Mouse (Mus musculus) kidney, postnatal 14 days (tissue): Measurements from ENCODE around the gene Fpr2.
"Not testable (repeated sequence)": the region's sequence is repeated elsewhere in the genome, so short reads cannot be mapped to it uniquely, and the experiment has no call there.

Experiments used
- DNase-seq: peaks from one replicate; pipeline ENCODE4 v3.0.0; 2022; ENCODE audit warnings: mixed read lengths

The Fpr2 gene

DNA sequence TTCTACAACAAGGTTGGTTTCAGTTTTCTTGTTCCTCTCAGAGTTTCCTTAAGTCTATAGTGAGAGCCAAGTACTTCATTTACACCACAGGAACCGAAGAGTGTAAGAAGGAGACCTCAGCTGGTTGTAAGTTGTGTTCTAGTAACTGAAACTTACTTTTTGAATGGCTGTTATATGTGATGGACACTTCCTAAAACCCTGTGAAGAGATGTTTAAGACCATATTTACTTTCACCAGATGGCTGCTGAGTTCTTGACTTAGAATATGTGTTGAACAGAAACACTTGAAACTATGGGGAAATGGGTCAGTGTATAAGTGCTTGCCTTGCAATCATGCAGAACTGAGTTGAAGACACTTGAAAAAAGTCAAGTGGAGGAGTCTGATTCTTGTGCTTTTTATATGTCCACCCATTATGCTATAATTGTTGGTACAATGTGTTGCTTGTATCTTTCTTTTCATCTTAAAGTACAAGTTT is at the start of gene Fpr2, which contains the start of gene Fpr3:
Gene Fpr2 (plus strand): TSS at position 51 of the 475 bp plus-strand sequence.
Gene Fpr3 (plus strand): TSS at position 79 of the 475 bp plus-strand sequence.
- DNase-seq = no peak

DNA sequence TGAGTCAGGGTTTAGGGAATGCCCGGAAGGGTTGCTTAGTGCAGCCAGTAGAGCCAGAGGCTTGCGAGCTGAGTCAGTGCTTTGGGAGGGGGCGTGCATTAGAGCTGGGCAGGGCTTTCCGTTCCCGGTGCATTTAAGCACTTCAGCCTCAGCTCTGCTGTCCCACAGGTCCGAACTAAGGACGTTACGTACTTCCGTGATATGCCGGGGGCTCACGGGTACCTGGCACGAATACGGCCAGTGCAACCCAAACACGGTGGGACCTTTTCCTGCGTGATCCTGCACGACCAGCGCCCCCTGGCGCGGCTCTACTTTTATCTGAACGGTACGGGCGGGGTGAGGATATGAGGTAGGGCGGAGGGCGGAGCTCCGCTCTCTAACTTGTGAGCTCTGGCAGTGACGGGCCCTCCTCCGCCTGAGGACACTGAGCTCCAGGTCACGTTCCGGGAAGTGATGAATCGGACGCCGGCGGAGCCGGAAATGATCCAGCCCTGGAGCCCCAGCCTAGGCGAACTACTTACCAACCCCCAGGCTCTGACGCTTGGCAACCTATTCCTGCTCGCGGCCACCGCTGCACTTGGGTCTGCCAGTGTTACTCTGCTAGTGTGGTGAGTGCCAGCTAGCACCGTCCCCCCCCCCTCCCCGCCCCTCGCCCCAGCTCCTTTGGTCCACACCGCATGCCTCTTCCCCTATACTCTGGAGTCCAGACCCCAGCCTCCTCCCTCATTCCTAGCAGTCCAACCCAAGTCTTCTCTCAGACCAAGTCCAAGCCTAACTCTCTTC is 49.5 kb upstream of the Fpr2 start:
- DNase-seq = peak; percentile 98

DNA sequence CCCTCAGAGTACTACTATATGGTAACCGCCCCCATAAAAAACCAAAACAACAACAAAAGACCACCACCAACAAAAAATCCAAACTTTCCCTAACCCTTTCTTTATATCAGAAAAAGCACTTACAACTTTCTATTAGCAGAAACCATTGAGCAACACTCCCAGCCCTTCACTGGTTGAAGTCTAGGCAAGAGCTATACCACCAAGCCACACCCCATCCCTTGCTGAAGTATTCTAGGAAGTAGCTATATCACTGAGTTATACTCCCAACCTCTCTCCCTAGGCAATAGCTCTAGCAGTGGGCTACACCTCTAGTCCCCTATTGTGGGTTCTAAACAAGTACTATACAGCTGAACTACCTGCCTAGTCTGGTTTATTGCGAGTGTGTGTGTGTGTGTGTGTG is 48.3 kb upstream of the Fpr2 start:
- no peak for DNase-seq

DNA sequence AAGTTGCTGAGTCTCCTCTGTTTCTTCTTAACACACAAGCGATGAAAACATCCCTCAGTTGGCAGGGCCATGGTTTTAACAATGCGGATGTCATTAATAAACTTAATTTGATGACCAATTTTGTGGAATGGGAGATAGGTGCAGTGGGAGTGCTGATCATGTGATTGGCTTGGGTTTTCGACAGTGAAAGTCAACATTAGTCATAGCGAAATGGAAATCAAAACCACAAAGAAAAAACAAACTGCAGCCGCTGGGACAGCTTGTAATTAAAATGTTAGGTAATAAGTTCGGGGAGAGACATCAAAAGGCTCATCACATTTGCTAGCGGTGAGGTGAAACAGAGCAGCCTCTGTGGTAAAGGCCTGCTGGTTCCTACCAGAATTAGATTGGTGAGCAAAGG is 46.8 kb upstream of the Fpr2 start:
- DNase-seq = no peak

DNA sequence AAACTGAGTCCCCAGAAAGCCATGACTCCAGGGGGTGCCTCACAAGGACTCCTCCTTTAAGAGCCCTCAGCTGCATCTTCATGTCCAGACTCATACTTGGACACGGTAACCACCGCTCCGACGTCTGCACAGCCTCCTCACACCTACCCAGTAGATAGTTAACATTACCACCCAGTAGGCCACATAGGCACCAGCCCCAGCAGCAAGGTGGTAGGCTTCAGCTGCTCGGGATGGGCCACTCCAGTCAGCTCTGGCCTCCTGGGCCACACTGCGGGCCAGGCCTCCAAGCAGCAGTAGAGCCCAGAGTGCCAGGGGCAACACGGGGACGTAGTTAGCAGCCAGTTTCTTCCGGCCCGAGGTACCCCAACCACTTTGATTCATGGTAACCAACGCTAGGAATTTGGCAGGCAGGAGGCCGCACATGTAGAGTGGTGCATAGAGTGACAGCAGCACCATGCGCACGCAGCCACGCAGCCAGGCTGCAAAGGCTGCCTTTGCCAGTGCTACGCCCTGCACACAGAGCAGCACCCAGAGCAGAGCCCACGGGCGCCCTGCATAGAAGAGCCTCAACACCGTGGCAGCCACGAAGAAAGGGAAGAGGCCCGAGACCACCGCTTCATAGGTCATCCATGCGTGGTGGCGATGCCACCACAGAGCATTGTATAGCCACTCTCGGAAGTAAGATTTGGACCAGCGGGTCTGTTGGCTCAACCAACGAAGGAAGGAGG is 43.9 kb upstream of the Fpr2 start:
- DNase-seq = no peak

DNA sequence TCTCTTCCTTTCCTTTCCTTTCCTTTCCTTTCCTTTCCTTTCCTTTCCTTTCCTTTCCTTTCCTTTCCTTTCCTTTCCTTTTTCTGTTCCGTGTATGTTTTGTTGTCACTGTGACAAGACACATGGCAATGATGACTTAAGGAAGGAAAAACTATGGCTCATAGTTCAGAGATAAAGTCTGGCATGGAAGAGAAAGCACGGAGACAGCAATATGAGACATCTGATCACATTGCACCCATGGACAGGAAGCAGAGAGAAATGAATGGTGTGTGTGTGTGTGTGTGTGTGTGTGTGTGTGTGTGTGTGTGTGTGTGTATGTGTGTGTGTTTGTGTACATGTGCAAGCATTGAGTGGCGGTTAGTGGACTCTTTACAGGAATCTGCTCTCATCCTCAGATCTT is 43.0 kb upstream of the Fpr2 start:
- not testable (repeated sequence) for DNase-seq

DNA sequence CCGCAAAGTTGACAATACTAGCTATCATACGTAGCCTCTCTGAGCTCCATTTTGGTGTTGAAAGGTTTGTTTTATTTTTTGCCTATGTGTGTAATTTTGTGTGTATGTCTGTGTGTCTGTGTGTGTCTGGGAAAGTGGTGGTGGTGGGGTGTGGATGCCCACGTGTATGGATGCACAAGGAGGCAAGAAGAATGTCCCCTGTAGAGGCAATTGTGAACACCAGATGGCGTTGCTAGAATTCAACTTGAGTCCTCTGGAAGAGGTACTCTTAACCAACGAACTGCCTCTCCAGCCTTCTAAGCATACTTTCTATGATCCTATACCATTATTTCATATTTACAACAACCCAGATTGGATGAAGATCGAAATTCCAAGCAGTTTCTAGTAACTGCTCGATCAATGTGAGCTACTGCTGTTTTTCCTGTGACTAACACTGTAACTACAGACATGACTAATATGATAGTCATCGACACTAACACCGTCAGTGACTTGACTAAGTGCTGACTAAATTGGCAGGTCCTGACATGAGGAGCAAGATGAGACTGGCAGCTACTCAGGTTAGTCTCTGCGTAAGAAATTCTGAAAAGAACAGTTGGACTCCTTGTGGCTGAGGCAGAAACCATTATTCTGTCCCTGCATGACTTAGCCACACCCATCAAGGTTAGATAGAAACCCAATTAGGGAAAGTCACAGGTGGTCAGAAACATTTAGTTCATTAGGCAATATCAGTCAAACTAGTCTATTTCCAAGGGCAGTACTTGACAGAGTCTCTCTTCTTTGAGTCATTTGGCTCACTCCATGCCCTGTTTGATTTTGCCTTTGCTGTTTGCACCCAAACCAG is 42.2 kb upstream of the Fpr2 start:
- no peak for DNase-seq

DNA sequence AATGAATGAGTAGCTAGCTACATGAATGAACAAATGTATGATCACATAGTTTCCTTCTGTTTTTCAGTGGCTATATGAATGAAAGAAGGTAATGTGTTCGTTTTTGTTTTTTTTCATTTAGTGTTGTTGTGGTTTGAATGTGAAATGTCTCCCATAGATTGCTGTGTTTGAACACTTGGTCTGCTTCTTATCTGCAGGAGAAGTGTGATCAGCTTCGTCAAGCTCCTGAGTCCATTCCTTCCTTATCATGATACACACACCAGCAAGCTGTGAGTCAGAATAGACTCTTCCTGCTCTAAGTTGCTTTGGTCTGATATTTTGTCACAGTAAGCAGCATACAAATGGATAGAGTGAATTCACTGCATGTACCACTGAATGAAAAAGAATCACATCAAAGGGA is 38.6 kb upstream of the Fpr2 start:
- no peak for DNase-seq

DNA sequence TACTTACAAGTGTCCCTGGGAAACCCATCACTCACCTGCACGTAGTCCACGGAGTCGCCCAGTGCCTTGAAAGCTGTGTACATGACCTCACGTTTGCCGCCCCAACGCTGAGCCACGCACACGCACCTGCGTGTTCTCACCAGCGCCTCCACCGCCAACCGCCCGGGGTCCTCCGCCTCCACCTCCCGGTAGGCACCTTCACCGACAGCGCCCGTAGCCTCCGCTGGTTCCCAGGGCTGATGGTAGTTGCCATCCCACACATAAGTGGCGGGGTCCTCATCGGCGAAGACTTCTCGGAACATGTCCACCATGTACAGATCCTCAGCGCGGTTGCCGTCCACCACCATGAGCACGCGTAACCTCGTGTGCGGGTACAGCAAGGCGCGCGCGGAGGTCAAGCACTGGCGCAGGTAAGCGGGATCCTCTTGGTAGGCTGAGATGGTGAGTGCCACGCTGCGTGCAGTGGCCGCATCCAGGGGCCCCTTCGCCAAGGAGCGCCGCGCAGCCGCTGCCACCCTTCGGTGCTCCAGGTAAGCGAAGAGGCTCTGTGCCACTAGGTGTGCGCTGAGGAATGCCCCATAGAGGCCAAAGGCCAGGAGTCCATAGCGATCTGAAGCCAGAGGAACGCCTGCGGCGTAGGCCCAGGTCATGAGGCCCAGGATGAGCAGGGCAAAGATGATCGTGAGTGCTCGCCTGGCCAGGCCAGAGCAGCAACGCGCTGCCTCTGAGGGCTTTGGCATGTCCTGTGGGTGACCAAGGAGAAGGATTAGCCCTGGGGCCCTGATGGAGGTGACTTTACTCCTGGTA is 37.5 kb upstream of the Fpr2 start:
- DNase-seq = no peak

DNA sequence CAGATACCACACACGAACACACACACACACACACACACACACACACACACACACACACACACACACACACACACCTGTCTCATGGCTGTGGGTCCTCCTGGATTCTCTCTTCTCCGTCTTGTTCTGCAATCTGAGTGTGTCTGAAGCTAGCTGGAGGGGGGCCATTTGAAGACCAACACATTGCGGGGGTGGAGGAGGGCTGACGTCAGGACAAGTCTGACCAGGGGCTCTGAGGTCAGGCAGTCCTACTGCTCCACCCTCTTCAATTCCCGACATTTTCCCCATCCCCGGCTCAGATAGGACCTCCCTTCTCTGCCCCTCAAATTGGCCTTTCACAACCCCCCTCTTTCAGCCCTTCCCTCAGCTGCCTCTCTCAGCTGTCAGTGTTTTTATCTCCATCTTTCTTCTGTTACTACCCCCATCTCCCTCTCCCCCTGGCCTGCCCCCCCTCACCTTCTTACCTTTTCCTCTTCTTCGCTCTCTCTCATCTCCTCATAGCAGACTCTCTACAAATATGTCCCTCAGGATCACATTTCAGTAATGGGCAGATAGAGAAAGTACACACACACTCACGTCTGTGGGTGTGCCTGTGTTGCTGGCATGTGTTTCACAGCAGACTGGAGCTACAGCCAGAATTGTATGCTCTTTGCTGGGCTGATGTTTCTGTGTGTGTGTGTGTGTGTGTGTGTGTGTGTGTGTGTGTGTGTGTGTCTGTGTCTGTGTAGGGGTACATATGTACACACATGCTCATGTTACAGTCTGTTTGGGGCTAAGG is 32.4 kb upstream of the Fpr2 start, which contains the start of gene Has1:
Gene Has1 (minus strand): TSS at position 142 of the 775 bp plus-strand sequence.
- no peak for DNase-seq

DNA sequence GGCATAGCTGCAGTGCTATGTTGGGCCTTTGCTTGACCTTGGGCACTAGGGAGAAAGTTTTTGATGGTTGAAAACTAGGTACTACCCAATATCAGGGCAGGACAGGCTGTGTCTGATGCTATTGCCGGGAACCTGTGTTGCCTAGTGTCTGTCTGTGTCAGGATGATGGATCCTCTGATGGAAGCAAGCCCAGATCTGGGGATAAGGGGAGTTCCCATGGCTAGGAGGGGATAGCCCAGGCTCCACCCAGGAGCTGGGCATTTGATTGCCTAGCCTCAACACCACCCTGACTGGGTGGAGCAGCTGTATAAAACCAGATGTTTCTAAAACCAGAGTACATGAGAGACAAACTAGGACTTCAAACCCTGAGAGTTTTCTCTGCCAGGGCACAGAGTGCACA is 31.0 kb upstream of the Fpr2 start:
- no peak for DNase-seq

DNA sequence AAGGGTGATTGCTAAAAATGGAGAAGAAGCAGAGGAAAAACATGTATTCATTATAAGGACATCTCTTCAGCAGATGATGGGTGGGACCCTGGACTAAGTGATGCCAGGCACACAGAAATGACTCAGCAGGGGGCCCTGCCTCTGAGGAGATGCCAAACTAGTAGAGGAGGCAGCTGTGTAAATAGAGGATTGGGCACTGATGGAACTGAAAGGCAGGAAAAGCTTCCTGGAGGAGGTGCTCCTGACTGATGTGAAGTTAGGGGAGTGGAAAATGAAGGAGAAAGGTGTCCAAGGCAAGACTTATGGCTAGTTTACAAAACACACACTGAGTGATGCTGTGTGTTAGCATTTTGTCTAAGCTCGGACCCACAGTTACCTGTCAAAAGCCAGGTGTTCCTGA is 30.2 kb upstream of the Fpr2 start:
- DNase-seq = no peak

DNA sequence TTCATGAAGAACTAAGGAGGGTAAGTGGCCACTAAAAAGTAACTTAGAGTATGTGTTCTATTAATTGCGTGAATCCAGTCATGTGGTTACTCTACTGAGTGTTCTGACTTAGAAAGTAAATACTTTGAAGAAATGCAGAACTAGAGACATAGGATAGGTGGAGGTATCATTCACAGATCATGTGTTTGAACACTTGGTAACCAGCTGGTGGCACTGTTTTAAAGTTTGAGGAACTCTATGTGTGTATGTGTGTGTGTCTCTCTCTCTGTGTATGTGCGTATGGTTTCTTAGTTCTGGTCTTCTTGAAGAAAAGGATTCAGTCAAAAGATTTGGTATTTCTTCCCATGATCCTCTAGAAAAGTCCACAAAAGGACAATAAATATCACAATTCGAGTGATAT is 27.5 kb upstream of the Fpr2 start:
- no peak for DNase-seq

DNA sequence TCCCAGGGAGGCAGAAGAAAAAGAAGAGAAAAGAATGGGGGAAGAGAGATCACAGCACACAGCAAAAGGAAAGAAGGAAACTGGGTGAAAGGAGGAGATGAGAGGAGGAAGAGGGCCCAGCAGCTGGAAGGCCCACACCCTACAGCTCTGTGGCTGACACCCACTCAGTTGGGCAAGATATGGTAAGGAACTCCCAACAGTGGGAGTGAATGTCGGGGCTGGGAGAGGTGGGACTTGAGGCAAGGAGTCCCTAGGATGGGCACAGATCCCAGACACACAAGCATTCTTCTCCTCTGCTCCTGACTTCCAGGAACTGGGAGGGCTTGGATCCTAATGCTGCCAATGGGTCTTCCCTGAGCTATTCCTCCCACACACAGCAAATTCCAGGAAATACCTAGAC is 25.3 kb upstream of the Fpr2 start:
- DNase-seq = no peak

DNA sequence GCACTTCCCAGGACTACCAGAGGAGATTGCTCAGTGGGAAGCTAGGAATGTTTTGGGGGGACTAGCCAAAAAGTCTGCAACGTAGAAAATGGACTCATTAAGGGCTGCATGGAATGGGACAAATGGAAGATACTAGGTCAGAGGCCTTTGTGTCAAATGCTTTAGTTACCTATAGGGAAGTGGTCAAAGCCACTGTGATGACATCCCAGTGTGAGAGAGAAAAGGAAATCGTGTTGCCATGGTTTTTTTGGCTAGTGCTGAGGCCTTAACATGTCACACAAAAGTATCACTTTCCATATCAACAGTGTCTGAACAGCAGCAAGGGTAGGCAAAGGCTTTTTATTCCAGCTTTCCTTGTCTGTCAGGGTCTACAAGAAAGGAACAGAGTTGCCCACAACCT is 22.5 kb upstream of the Fpr2 start:
- DNase-seq = no peak

DNA sequence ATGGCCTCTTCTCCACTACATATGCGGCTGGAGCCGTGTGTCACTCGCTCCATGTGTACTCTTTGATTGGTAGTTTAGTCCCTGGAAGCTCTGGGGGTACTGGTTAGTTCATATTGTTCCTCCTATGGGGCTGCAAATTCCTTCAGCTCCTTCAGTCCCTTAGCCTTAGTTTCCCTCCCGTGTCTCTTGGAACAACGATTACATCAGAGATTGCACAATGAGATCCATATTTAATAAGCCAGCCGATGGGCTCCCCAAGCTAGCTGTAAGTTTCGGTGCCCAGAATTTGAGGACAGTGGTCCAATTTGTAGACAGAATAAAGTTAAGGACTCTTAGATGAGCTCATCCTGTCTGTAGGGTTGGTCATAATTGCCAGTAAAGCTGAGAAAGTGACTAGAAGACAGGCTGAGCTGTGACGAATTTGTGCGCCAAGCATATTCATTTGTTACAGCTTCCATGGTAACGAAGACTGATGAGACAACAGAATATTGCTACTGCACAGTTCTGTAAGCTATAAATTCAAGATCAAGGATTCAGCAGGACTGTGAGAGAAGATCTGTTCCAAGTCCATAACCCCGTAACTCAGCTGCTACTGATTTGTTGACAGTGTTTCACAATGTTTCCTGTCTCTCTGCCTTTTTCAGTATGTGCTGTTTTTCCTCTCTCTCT is 20.7 kb upstream of the Fpr2 start:
- no peak for DNase-seq

DNA sequence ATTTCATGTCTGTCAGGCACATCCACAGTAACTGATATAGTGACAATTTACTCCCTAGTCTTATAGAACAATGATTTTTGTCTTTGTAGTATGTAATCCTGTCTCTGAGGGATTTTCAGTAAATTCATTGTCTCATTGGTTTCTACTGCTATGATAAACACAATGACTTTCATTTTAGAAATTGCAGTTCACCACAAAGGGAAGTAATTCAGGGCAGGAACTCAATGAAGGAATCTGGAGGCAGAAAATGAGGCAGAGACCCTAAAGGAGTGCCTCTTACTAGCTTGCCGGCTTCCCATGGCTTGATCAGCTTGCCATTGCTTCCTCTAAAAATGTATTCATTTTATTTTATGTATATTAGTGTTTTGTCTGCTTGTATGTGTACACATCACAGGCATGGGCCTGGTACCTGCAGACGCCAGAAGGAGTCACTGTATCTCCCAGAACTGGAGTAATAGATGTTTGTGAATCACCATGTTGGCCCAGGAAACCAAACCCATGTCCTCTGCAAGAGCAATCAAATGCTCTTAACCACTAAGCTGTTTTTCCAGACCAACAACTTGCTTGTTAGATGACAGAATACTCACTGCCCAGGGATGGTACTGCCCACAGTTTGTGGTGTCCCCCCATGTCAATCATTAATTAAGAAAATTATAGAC is 16.6 kb upstream of the Fpr2 start:
- no peak for DNase-seq

DNA sequence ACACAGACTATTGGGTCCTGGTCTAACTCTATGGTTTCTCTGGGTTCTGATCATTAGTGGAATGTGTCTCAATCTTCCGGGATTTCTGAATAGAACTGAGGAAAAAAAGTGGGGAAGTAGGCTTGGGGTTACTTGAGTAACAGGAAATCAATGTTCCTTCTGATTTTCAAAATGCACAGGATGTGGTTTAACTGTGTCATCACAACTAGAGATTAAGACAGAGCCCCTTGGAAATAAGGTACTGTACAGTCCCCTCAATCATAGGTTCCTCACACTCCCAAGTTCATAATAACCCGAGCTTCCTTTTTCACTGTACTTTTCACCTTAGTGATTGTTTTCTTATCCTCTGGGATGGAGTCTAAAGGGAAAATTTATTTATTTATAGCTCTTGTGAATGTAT is 15.9 kb upstream of the Fpr2 start:
- no peak for DNase-seq

DNA sequence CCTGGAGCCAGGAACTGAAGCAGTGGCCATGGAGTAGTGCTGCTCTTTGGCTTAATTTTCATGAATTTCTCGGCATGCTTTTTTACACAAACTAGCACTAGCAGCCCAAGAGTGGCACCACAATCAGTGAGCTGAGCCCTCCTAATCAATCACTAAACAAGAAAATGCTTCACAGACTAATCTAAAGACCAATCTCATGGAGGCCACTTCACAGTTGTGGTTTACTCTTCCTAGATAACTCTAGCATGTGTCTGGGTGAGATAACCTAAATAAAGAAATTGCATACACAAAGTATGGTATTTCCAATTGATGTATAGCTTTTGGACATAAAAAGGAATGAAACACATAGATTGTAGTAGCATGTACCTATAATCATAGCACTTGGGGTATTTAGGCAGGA is 8.3 kb upstream of the Fpr2 start:
- no peak for DNase-seq

DNA sequence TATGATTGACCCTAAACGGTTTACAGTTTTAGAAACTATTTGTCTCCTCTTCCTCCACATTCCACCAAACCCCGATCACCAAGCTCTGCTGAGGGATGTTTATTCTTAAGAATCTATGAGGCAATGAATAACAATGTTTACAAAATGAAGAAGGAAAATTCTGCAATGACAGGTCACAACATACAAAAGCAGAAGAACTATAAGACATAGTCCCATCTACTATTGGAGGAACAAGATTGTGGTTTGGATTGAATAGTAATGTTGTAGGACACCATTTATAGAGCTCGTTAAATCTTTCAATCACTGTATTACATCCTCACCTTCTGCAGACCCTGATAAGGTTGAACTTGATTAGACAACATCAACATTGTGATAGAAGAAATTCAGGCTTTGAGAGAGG is 5.0 kb upstream of the Fpr2 start:
- no peak for DNase-seq
